Mouse (Mus musculus) gastrocnemius, postnatal 10 days (tissue): ENCODE measurements around the gene Padi3. TPM values are rescaled to one million over a fixed set of nuclear protein-coding genes. Genes with fewer than 3 reads are reported as not detected.

Experiments
- DNase-seq: peaks from one replicate; pipeline ENCODE4 v3.0.0; 2021; ENCODE audit warnings: mixed read lengths
- total RNA-seq, 2 experiments: library from RNA; stranded (reverse); gene quantifications; 2 replicates each; pipeline ENCODE4 v1.2.3; 2021

Padi3 gene
- total RNA-seq, 2 experiments from 2014 or later, result 0.65 to 0.75 TPM

- DNase-seq, result peak; percentile 35
Observed at GRCm38 (mm10) chr4:140815996-140816917, 5.8 kb upstream of the Padi3 start.

GRCm38 (mm10) chr4:140815496-140815895 lies 5.0 kb upstream of the Padi3 start:
- no peak for DNase-seq

GRCm38 (mm10) chr4:140814241-140815225 lies 4.1 kb upstream of the Padi3 start:
- DNase-seq, result peak; percentile 33

GRCm38 (mm10) chr4:140813358-140814185 lies 3.1 kb upstream of the Padi3 start:
- DNase-seq, result no peak

- DNase-seq, result peak; percentile 33
Observed at GRCm38 (mm10) chr4:140812609-140813008, 2.2 kb upstream of the Padi3 start.

- DNase-seq, result no peak
Observed at GRCm38 (mm10) chr4:140812191-140812590, 1.7 kb upstream of the Padi3 start.

- no peak for DNase-seq
Observed at GRCm38 (mm10) chr4:140809118-140809517, 1.3 kb downstream of the Padi3 start.

- peak; percentile 24 for DNase-seq
Observed at GRCm38 (mm10) chr4:140804601-140805000, 5.8 kb downstream of the Padi3 start.

GRCm38 (mm10) chr4:140801364-140801763 lies 9.1 kb downstream of the Padi3 start:
- DNase-seq, result no peak

GRCm38 (mm10) chr4:140796786-140797185 lies 13.7 kb downstream of the Padi3 start:
- DNase-seq, result no peak

- DNase-seq, result no peak
Observed at GRCm38 (mm10) chr4:140794678-140795077, 15.8 kb downstream of the Padi3 start.

- DNase-seq, result no peak
Observed at GRCm38 (mm10) chr4:140793795-140794194, 16.7 kb downstream of the Padi3 start.

GRCm38 (mm10) chr4:140792584-140792983 lies 17.9 kb downstream of the Padi3 start:
- DNase-seq, result no peak

GRCm38 (mm10) chr4:140791071-140791470 lies 19.4 kb downstream of the Padi3 start:
- DNase-seq, result no peak

- DNase-seq, result no peak
Observed at GRCm38 (mm10) chr4:140789983-140790382, 20.5 kb downstream of the Padi3 start.

GRCm38 (mm10) chr4:140788983-140789382 lies 21.5 kb downstream of the Padi3 start:
- peak; percentile 77 for DNase-seq

- no peak for DNase-seq
Observed at GRCm38 (mm10) chr4:140788264-140788663, 22.2 kb downstream of the Padi3 start.

GRCm38 (mm10) chr4:140787414-140787813 lies 23.0 kb downstream of the Padi3 start:
- no peak for DNase-seq

- DNase-seq, result no peak
Observed at GRCm38 (mm10) chr4:140785217-140785616, 25.2 kb downstream of the Padi3 start.

- no peak for DNase-seq
Observed at GRCm38 (mm10) chr4:140784292-140784945, 26.0 kb downstream of the Padi3 start.

- no peak for DNase-seq
Observed at GRCm38 (mm10) chr4:140782821-140783220, 27.6 kb downstream of the Padi3 start.
